Mouse (Mus musculus) G1E-ER4 (cell line): Measurements from ENCODE around the gene Atl2. TPM values are rescaled to one million over a fixed set of nuclear protein-coding genes. Genes with fewer than 3 reads are reported as not detected.
A peak's percentile ranks its signal among the peaks of the same experiment; 100 is the strongest.

ENCODE experiments used
- GATA1 ChIP-seq: IDR thresholded peaks from one replicate; pipeline ENCODE4 v1.8.0; 2012; ENCODE audit warnings: low read length, inconsistent platforms
- polyA plus RNA-seq: library from polyadenylated mRNA; stranded (reverse); fragments of >175 nt; gene quantifications from 2 replicates; pipeline ENCODE4 v1.2.3, GENCODE M21; 2012

The Atl2 gene
- polyA plus RNA-seq: 5.1 and 9.5 TPM in 2 replicates

GRCm38 (mm10) chr17:79895911-79896423 lies at the start of gene Atl2:
Gene Atl2 (minus strand): TSS chr17:79896123.
- TF ChIP-seq GATA1: no peak

DNA sequence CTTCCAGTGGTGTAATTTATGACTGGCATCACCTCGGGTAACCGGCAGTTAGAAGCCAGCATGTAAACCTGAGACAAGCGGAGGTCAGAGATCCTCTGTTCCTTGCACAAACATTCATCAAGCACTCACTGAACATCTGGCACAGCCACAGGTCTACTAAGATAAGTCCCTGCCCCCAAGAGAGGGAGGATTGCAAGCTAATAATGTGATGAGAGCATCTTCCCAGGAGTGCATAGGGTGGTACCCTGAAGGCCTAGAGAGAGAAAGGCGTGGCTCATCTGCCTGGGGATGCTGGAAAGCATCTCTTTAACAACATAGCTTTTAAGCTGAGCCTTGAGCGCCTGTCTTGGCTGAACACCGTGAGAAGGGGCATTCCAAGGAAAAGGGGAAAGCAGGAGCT lies 48.9 kb upstream of the Atl2 start:
- TF ChIP-seq GATA1: no peak

DNA sequence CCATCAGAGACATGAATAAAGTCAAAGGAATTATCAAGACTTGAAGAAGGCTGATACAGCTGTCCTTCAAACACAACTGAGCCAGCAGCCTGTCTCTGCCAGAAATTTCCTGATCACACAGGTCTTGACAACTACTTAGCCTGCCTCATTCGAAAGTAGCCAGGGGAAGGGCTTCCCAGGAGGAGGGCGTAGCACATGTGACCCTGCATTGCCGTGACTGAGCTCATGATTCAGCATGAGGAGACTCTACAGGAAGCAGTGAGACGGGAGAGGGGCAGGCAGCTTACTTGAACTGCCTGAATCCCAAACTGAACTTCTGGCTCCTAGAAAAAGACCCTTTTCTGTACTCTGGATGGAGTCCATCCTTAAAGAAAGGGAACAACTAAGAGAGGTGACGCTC lies 46.5 kb upstream of the Atl2 start:
- no peak for TF ChIP-seq GATA1

GRCm38 (mm10) chr17:79939133-79939532 lies 43.2 kb upstream of the Atl2 start:
- TF ChIP-seq GATA1: no peak

DNA sequence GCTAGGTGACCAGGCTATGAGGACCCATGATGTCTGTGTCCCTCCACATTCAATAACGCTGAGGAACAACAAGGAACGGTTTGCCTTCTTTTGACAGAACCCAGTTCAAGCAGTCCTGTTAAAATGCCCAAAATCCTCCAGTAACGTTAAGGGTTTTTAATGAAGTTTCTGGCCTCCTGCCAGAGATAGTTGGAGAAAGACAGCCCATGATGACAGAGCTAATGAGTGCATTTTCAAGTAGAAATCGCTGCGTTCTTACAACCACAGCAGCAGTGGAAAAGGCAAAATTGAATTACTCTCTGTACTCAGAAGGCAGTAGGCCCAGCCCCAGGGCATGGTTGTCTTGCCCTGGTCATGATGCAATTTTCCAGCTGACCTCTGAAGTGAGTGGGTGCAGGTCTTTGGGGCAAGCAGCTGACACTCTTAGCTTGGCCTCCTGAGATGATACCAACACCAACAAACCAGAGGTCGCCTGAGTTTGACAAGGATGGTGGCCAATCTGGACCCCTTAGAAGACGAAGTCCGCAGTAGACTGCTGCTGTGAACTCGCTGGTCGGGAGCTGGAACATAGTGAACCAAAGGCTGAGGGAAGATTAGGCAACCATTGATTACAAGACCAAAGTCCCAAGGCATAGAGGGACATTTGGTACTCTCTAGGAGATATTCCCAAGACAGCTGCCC lies 42.1 kb upstream of the Atl2 start:
- TF ChIP-seq GATA1: no peak

GRCm38 (mm10) chr17:79934370-79934769 lies 38.4 kb upstream of the Atl2 start:
- TF ChIP-seq GATA1: no peak

DNA sequence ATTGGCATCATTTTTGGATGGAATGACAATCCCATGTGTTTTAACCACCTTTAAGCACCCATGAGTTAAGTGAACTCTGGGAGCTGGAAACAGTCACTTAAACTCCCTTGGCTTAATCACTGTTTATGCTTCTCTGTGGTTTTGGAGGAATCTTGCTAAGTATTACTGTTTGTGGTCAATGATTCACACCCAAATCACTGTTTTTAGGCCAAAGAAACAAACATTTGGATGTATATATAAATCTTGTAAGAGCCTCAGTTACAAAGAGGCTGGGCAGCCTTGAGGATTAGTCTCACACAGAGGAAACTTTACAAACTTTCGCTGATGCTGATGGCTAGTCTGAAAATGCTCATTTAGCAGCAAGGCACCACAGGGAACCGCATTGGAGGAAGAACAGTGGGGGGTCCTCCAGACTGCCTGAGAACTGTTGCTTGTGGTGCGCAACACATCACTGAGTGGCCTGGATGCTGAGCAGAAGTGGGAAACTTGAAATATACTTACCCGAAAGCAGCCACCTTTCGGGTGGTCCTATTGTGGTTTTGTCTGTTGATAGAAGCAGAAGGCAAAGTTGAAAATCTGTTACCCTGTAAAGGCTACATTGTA lies 36.9 kb upstream of the Atl2 start:
- no peak for TF ChIP-seq GATA1

DNA sequence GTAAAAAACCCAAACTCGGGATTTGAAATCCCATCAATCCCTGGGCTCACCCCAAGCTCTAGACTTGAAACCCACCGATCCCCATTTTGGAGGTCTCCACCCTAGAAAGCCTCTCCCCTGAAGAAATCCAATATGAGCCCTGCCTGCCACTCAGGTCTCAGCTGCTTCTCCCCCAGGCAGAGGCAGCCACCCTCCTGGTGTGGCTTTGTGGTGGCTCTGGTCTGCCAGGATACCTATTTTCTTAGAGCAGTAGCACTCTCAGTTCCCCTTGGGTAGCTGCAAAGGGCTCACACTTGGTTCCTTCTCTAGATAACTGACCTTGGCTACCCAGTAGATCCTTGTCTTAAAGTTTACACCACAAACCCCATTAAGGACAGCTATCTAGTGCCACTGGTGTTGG lies 31.2 kb upstream of the Atl2 start:
- TF ChIP-seq GATA1: no peak

GRCm38 (mm10) chr17:79926486-79926885 lies 30.6 kb upstream of the Atl2 start:
- no peak for TF ChIP-seq GATA1

- TF ChIP-seq GATA1: peak; percentile 40
Measured at GRCm38 (mm10) chr17:79925865-79926421, 30.0 kb upstream of the Atl2 start.

DNA sequence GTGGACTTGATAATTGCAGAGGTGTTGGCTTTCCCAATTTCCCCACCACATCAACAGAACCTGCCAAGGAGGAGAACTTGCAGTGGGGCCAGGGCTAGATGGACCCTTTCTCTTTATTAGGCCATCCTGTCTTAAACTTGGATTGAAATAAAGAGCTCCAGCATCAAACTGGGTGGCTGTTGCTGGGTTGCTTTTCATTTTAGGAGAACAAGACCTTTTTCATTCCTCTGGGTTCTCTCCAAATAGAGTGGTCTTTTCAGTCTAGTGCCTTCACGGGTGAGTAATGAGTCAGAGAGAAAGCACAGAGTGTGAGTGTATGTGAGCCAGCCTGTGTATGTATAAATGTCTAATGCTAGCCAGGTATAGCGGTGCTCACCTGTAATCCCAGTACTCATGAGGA lies 24.4 kb upstream of the Atl2 start:
- no peak for TF ChIP-seq GATA1

- no peak for TF ChIP-seq GATA1
Measured at GRCm38 (mm10) chr17:79919566-79920350, 23.8 kb upstream of the Atl2 start.

- no peak for TF ChIP-seq GATA1
Measured at GRCm38 (mm10) chr17:79918484-79919004, 22.6 kb upstream of the Atl2 start.

- TF ChIP-seq GATA1: no peak
Measured at GRCm38 (mm10) chr17:79916996-79917395, 21.1 kb upstream of the Atl2 start.

GRCm38 (mm10) chr17:79912174-79912573 lies 16.3 kb upstream of the Atl2 start:
- no peak for TF ChIP-seq GATA1

DNA sequence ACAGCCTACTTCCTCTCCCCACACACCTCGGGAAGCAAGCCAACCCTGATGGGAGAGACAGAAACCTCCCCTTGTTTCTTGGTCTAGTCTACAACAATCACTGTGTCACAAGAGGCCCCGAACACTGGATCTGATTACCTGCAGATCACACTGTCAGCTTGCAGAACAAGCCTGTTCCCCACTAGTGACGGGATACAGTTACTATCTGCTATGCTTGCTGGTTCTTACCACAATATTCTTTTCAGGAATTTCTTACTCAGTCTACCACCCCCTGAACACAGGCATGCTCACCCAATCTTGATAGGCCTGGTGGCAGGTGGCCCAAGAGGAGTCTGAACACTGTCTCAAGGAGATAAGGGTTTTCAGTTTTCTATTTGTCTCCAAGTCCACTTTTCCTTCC lies 15.8 kb upstream of the Atl2 start:
- TF ChIP-seq GATA1: no peak
